24 mouse cellular contexts compared by ENCODE assay signal in genomic region chr2:142619926-142620325, GRCm38 (mm10).
A peak's percentile ranks its signal among the peaks of the same experiment; 100 is the strongest.
DNase-seq lines count a peak whose midpoint lies in the region; ATAC-seq and TF ChIP-seq lines count a peak whose summit lies in the region.
"Had no signal": no experiment of that assay in that cellular context is flagged by ENCODE, and none has a peak within 500 bp of the region (broad histone marks: within the 10 kb centered on the region; RNA-seq: fewer than 3 reads in every experiment).

No protein-coding gene starts in this region.

- DNase-seq in heart, adult 11 months: peak; percentile 55
- DNase-seq in heart, postnatal 10 days: no peak
- DNase-seq in liver, adult 2 months (ENCODE audit: extremely low read depth, low read depth, low spot score): peak; percentile 57
- DNase-seq in liver: no peak
- DNase-seq in midbrain, embryonic 11.5 days (ENCODE audit: low spot score, missing footprints): peak; percentile 17
- no peak for DNase-seq in midbrain, embryonic 14.5 days
- DNase-seq: adrenal gland, adult 8-10 months; adrenal gland, postnatal 14 days; adrenal gland, postnatal 36 days; B cell, adult 2 months; cerebellum, adult 11-12 months; cerebellum, adult 2 months; cerebellum, adult 9-10 months; cerebellum, postnatal 10 days; cerebellum, postnatal 25 days had no signal

- H3K79me2 ChIP-seq in liver, adult 2 months (ENCODE audit: control insufficient read depth, insufficient read depth, low read length): no peaks in the 10 kb centered on the region

- peaks cover 2% of the 10 kb centered on the region; the same call in 1 of the 2 replicates for H3K36me3 ChIP-seq in liver, adult 2 months (ENCODE audit: control insufficient read depth, insufficient read depth, low read length)
- no peaks in the 10 kb centered on the region for H3K36me3 ChIP-seq in midbrain, embryonic 11.5 days (ENCODE audit: control insufficient read depth, insufficient read depth, low read length)
- no peaks in the 10 kb centered on the region for H3K36me3 ChIP-seq in midbrain, embryonic 14.5 days (ENCODE audit: control insufficient read depth, insufficient read depth, low read length)
- H3K36me3 ChIP-seq: embryonic facial prominence, embryonic 10.5 days; embryonic facial prominence, embryonic 12.5 days; forebrain, embryonic 15.5 days had no signal

- H3K9me3 ChIP-seq in midbrain, embryonic 11.5 days (ENCODE audit: control insufficient read depth, low read length): peaks cover 3% of the 10 kb centered on the region; the same call in 1 of the 2 replicates
- H3K9me3 ChIP-seq in midbrain, embryonic 14.5 days (ENCODE audit: control insufficient read depth, low read length): peaks cover 8% of the 10 kb centered on the region; the same call in 1 of the 2 replicates
- H3K9me3 ChIP-seq: embryonic facial prominence, embryonic 10.5 days; embryonic facial prominence, embryonic 12.5 days; forebrain, embryonic 13.5 days; forebrain, embryonic 15.5 days; G1E had no signal

- no peak overlapping the region for H3K4me3 ChIP-seq in liver, adult 2 months (ENCODE audit: insufficient read depth, low read depth, low read length)
- H3K4me3 ChIP-seq in midbrain, embryonic 11.5 days (ENCODE audit: low read depth, low read length): no peak overlapping the region
- H3K4me3 ChIP-seq in midbrain, embryonic 14.5 days (replicated peaks; ENCODE audit: low read depth, low read length): no peak overlapping the region
- H3K4me3 ChIP-seq: embryonic facial prominence, embryonic 10.5 days; embryonic facial prominence, embryonic 12.5 days; forebrain, embryonic 13.5 days; forebrain, embryonic 15.5 days had no signal

- H3K4me1 ChIP-seq in liver, adult 2 months (ENCODE audit: control insufficient read depth, insufficient read depth, low read length): no peaks in the 10 kb centered on the region
- no peaks in the 10 kb centered on the region for H3K4me1 ChIP-seq in midbrain, embryonic 11.5 days (ENCODE audit: control insufficient read depth, insufficient read depth, low read length)
- no peaks in the 10 kb centered on the region for H3K4me1 ChIP-seq in midbrain, embryonic 14.5 days (ENCODE audit: control insufficient read depth, insufficient read depth, low read length)
- H3K4me1 ChIP-seq: embryonic facial prominence, embryonic 10.5 days; embryonic facial prominence, embryonic 12.5 days; forebrain, embryonic 13.5 days; forebrain, embryonic 15.5 days had no signal

- ATAC-seq in midbrain, embryonic 11.5 days (ENCODE audit: low FRiP score): no peak
- ATAC-seq in midbrain, embryonic 14.5 days (ENCODE audit: low FRiP score, low TSS enrichment): no peak
- ATAC-seq: activated CD4-positive, CD25-positive, alpha-beta regulatory T cell, adult 4 months; CD4-positive, CD25-positive, alpha-beta regulatory T cell, adult 4 months; forebrain, embryonic 13.5 days; forebrain, embryonic 15.5 days; Patski had no signal

- no peaks in the 10 kb centered on the region for H3K27me3 ChIP-seq in liver, adult 2 months (ENCODE audit: control insufficient read depth, insufficient read depth, low read length)
- no peaks in the 10 kb centered on the region for H3K27me3 ChIP-seq in midbrain, embryonic 11.5 days (ENCODE audit: control insufficient read depth, insufficient read depth, low read length)
- no peaks in the 10 kb centered on the region for H3K27me3 ChIP-seq in midbrain, embryonic 14.5 days (ENCODE audit: control insufficient read depth, insufficient read depth, low read length)
- H3K27me3 ChIP-seq: CH12.LX; embryonic facial prominence, embryonic 12.5 days; forebrain, embryonic 13.5 days; forebrain, embryonic 15.5 days; Patski had no signal

- no peak overlapping the region for H3K27ac ChIP-seq in liver, adult 2 months (replicated peaks; ENCODE audit: insufficient read depth, low read depth, low read length)
- H3K27ac ChIP-seq in midbrain, embryonic 11.5 days (ENCODE audit: low read depth, low read length): no peak overlapping the region
- no peak overlapping the region for H3K27ac ChIP-seq in midbrain, embryonic 14.5 days (replicated peaks; ENCODE audit: low read depth, low read length)
- H3K27ac ChIP-seq: embryonic facial prominence, embryonic 10.5 days; embryonic facial prominence, embryonic 12.5 days; forebrain, embryonic 13.5 days; forebrain, embryonic 15.5 days had no signal

- no peak for TF ChIP-seq POLR2A in liver, adult 2 months (IDR thresholded peaks at IDR 0.05; ENCODE audit: extremely low read depth, insufficient read depth, low read length)

- intact Hi-C loops in heart, postnatal 10 days (cut with DNase I): no loop called here

- H3K4me2 ChIP-seq in midbrain, embryonic 11.5 days: no peak overlapping the region
- H3K4me2 ChIP-seq in midbrain, embryonic 14.5 days (ENCODE audit: low read length): no peak overlapping the region
- H3K4me2 ChIP-seq: embryonic facial prominence, embryonic 12.5 days; forebrain, embryonic 13.5 days; forebrain, embryonic 15.5 days had no signal

- no peak overlapping the region for H3K9ac ChIP-seq in liver, adult 2 months (ENCODE audit: low read depth, low read length)
- no peak overlapping the region for H3K9ac ChIP-seq in midbrain, embryonic 11.5 days (ENCODE audit: low read length)
- no peak overlapping the region for H3K9ac ChIP-seq in midbrain, embryonic 14.5 days (replicated peaks; ENCODE audit: low read length)
- H3K9ac ChIP-seq: embryonic facial prominence, embryonic 12.5 days; forebrain, embryonic 13.5 days; forebrain, embryonic 15.5 days had no signal

- no peak for TF ChIP-seq CTCF in liver, adult 2 months (IDR thresholded peaks at IDR 0.05; ENCODE audit: low read depth, low read length)

Comparison
In these comparisons a context has a peak if more than half of its experiments do, and no peak if none do; other contexts are left out.
1. DNase-seq: peak in heart, adult 11 months (single experiment), liver, adult 2 months (single experiment) and midbrain, embryonic 11.5 days (single experiment); none in heart, postnatal 10 days (0 of 2), liver (single experiment) and midbrain, embryonic 14.5 days (single experiment).